Mouse (Mus musculus): ENCODE measurements at regions not wholly inside any gene's neighbourhood (a gene's known extent, or its start where the extent isn't known, plus 50 kb on each side); places are given as distances from the start of the nearest gene placed in this dataset.
A peak's percentile ranks its signal among the peaks of the same experiment; 100 is the strongest.

DNA sequence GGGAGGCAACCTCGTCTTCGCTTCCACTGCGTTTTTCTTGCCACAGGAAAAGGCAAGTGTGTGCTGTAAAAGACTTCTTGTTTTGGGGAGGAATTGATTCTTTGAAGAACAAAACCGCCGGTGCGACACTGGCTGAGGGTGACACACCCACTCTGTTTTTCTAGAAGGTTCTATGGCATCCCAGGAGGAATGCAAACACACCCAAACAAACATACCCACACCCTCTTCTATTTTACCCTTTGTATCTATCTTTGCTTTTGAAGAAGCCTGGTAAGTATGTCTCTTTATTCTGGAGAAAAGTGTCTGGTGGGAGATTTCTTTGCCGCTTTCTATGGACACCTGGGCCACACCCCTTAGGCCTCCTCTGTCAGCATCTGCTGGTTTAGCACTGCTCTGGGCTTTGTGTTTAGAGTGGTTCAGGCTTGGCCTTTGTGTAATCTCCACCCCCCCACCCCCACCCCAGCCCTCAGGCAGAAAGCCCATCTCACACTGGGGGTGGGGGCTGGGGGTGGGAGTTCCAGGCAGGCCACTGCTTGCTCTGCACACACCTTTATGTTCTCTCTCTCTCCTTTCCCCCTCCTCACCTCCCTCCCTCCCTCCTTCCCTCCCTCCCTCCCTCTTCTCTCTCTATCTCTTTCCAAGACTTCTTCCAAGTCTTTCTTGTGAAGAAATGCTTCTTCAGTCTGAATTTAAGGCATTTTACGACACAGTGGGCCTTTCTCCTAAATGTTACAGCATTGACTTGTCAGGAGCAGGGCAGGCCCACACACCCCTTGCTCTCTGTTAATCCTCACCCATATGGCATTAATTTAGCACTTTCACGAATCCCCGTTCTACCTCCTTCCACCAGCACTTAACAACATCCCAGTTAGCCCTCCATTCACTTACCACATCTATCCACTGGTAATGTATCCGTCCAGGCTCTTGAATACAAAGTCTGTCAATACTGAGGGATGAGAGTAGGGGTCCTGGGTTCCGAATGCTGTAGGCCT is 83.2 kb upstream of the Cops8 start:
- Histone ChIP-seq H3K4me1 (ENCODE audit: control insufficient read depth, insufficient read depth, low read length) (peaks cover 4% of the 10 kb centered on the region), H3K9ac (ENCODE audit: low read depth, low read length) (no peak overlapping the region), H3K36me3 (ENCODE audit: control insufficient read depth, insufficient read depth, low read length) (no peaks in the 10 kb centered on the region), H3K4me3 (no peak overlapping the region), H3K27me3 (ENCODE audit: control insufficient read depth, insufficient read depth, low read length) (no peaks in the 10 kb centered on the region), H3K27ac (peak overlapping the region; percentile 28; the same call in 1 of the 2 replicates), H3K79me2 (replicated peaks; ENCODE audit: control insufficient read depth, insufficient read depth, low read length) (no peaks in the 10 kb centered on the region)
- WGBS, result 68% methylated on average over 12 of the region's 12 CpGs
- intact Hi-C loops (cut with DNase I), result no loop called here
- no peak for DNase-seq
- TF ChIP-seq EP300 (IDR thresholded peaks at IDR 0.05; ENCODE audit: insufficient read depth, low read depth, low read length) (no peak), POLR2A (IDR thresholded peaks at IDR 0.05; ENCODE audit: insufficient read depth, low read depth, low read length) (no peak), CTCF (IDR thresholded peaks at IDR 0.05) (no peak)

DNA sequence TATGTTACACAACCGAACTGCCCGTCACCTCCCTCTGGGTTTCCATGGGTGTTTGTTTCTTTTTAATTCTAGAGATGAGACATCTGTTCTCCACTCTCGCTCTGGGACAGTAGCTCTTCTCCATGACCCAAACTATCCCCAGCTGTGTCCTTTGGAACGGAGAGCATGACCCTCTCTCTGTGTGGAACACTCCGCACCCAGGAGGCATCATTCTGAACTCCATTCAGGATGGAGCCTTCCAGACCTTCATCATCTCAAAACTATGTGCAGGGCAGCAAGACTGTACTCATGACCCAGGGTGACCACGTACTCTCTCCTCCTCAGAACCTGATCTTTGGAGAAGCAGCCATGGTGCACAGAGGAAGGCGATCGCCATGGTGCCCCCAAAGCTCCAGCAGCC is 80.5 kb upstream of the Cops8 start:
- H3K4me1 ChIP-seq (ENCODE audit: control insufficient read depth, insufficient read depth, low read length), result peaks cover 4% of the 10 kb centered on the region
- H3K27ac ChIP-seq, result peak overlapping the region; percentile 32; the same call in 1 of the 2 replicates
- no peaks in the 10 kb centered on the region for H3K79me2 ChIP-seq (replicated peaks; ENCODE audit: control insufficient read depth, insufficient read depth, low read length)
- 77% methylated on average over 8 of the region's 8 CpGs for WGBS
- H3K36me3 ChIP-seq (ENCODE audit: control insufficient read depth, insufficient read depth, low read length), result no peaks in the 10 kb centered on the region
- peak; percentile 61 to 75 for DNase-seq
- no peaks in the 10 kb centered on the region for H3K27me3 ChIP-seq (ENCODE audit: control insufficient read depth, insufficient read depth, low read length)
- H3K9ac ChIP-seq (ENCODE audit: low read depth, low read length), result no peak overlapping the region
- H3K4me3 ChIP-seq, result no peak overlapping the region
- no peak for TF ChIP-seq POLR2A (IDR thresholded peaks at IDR 0.05; ENCODE audit: insufficient read depth, low read depth, low read length)
- TF ChIP-seq CTCF (IDR thresholded peaks at IDR 0.05), result no peak
- peak; percentile 60; the same call in 1 of the 2 replicates for TF ChIP-seq EP300 (IDR thresholded peaks at IDR 0.05; ENCODE audit: insufficient read depth, low read depth, low read length)
- intact Hi-C loops (cut with DNase I), result no loop called here

DNA sequence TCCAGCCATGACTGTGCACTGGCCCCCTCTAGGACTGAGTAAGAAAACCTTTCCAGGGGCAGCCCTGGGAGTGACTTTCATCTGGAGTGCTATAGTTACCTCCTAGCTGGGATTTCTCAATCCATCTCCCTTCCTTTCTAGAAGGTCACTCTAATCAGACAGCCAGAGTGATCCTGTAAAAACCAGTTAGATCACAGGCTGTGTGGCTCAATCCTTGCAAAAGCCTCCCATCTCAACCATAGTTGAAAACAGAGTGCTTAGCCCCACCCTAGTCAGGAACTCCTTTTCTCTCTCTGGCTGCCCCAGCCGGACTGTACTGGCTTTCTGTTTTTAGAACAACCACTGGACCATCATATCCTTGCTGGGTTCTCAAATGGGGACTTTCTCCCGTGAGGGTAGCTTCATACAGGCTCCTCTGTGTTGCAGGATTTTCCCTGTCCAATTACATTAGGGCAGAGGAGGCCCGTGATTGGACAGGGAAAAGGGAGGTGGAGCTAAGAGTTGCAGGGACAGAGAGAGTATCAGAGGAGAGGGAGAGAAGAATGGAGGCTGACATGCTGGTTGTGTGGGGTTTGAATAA is 78.0 kb upstream of the Cops8 start:
- Histone ChIP-seq H3K4me3 (no peak overlapping the region), H3K36me3 (ENCODE audit: control insufficient read depth, insufficient read depth, low read length) (no peaks in the 10 kb centered on the region), H3K4me1 (ENCODE audit: control insufficient read depth, insufficient read depth, low read length) (peaks cover 4% of the 10 kb centered on the region), H3K27me3 (ENCODE audit: control insufficient read depth, insufficient read depth, low read length) (no peaks in the 10 kb centered on the region), H3K9ac (ENCODE audit: low read depth, low read length) (no peak overlapping the region), H3K79me2 (replicated peaks; ENCODE audit: control insufficient read depth, insufficient read depth, low read length) (no peaks in the 10 kb centered on the region), H3K27ac (no peak overlapping the region; the same call in 1 of the 2 replicates)
- TF ChIP-seq EP300 (IDR thresholded peaks at IDR 0.05; ENCODE audit: insufficient read depth, low read depth, low read length) (no peak), POLR2A (IDR thresholded peaks at IDR 0.05; ENCODE audit: insufficient read depth, low read depth, low read length) (no peak), CTCF (IDR thresholded peaks at IDR 0.05) (no peak)
- intact Hi-C loops (cut with DNase I), result no loop called here
- 23% methylated on average over 3 of the region's 3 CpGs for WGBS
- DNase-seq, result no peak

DNA sequence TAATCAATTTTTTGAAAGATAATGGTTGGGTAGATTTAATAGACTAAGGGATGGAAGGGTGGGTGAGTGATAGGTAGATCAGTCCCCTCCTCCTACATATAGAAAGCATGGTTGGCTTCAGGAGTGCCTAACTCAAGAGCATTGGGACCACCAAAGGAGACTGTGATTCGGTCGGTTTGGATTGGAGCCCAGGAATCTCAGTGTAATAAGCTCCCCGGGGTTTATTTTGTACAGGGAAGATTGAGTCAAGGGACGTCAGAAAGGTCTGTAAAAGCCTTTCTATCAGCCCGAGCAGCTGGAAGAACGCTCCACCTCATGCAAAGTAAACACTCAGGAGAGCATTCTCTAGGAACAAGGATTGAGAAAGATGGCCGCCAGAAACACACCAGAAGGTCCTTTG is 76.5 kb upstream of the Cops8 start:
- WGBS, result 65% methylated on average over 7 of the region's 7 CpGs
- no peaks in the 10 kb centered on the region for H3K27me3 ChIP-seq (ENCODE audit: control insufficient read depth, insufficient read depth, low read length)
- no peak for TF ChIP-seq EP300 (IDR thresholded peaks at IDR 0.05; ENCODE audit: insufficient read depth, low read depth, low read length)
- no peak for TF ChIP-seq CTCF (IDR thresholded peaks at IDR 0.05)
- no peak for TF ChIP-seq POLR2A (IDR thresholded peaks at IDR 0.05; ENCODE audit: insufficient read depth, low read depth, low read length)

DNA sequence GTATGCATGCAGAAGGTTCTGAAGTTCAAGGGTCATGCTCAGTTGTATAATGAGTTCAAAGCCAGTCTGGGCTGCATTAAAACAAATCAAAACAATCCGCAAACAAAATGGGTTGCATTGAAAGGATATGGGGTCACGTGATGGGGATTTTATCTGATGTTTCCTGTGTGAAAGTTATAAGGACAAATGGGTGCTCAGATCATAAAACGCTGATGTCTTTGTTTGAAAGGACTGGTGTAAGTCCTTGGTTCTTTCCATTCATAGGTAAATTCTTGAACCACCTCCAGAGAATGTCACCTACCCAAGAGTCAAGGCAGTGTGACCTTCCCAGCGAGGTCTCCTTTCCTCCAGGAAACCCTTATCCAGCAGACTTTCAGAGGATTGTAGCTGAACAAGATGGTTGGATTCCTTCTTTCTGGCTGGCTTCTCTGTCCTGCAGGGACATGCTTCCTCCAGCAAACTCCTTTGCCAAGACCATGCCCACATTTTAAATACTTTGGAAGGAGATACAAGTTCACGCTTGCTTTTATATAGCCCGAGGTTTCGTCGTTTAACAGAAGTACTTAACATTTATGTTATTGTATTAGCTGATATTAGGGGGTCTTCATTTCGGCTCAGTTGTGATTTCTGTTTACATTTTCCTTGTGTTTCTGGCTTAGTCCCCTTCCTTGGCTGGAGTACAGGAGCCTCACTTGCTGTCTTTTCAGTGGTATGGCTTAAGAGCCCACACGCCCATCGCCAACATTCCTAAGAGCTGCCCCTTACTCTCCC is 74.6 kb upstream of the Cops8 start:
- WGBS, result 73% methylated on average over 11 of the region's 11 CpGs
- peaks cover 4% of the 10 kb centered on the region for H3K4me1 ChIP-seq (ENCODE audit: control insufficient read depth, insufficient read depth, low read length)
- H3K36me3 ChIP-seq (ENCODE audit: control insufficient read depth, insufficient read depth, low read length), result no peaks in the 10 kb centered on the region
- H3K4me3 ChIP-seq, result no peak overlapping the region
- TF ChIP-seq POLR2A (IDR thresholded peaks at IDR 0.05; ENCODE audit: insufficient read depth, low read depth, low read length), result no peak
- no peak for TF ChIP-seq EP300 (IDR thresholded peaks at IDR 0.05; ENCODE audit: insufficient read depth, low read depth, low read length)
- no peak for TF ChIP-seq CTCF (IDR thresholded peaks at IDR 0.05)
- no peak overlapping the region for H3K9ac ChIP-seq (ENCODE audit: low read depth, low read length)
- H3K79me2 ChIP-seq (replicated peaks; ENCODE audit: control insufficient read depth, insufficient read depth, low read length), result no peaks in the 10 kb centered on the region
- no peak overlapping the region for H3K27ac ChIP-seq
- intact Hi-C loops (cut with DNase I), result no loop called here
- no peaks in the 10 kb centered on the region for H3K27me3 ChIP-seq (ENCODE audit: control insufficient read depth, insufficient read depth, low read length)
- DNase-seq, result no peak

More for the DNA sequence above, 76.5 kb upstream of the Cops8 start:
- Histone ChIP-seq H3K36me3 (ENCODE audit: control insufficient read depth, insufficient read depth, low read length) (no peaks in the 10 kb centered on the region), H3K79me2 (replicated peaks; ENCODE audit: control insufficient read depth, insufficient read depth, low read length) (no peaks in the 10 kb centered on the region), H3K4me1 (ENCODE audit: control insufficient read depth, insufficient read depth, low read length) (peaks cover 4% of the 10 kb centered on the region), H3K4me3 (no peak overlapping the region), H3K9ac (ENCODE audit: low read depth, low read length) (no peak overlapping the region), H3K27ac (no peak overlapping the region)
- no peak for DNase-seq
- intact Hi-C loops (cut with DNase I), result no loop called here

Data from heart, adult 2 months (tissue).